Mouse (Mus musculus) E14TG2a.4 (cell line): ENCODE measurements around the gene Dcakd.

ENCODE experiments used
- CTCF ChIP-seq: conservative IDR thresholded peaks from 2 replicates; pipeline ENCODE4 v1.5.1; 2014; ENCODE audit warnings: low read length
- POU5F1 ChIP-seq: IDR thresholded peaks from 2 replicates; pipeline ENCODE4 v1.6.1; 2014; ENCODE audit warnings: low read length, borderline replicate concordance

GRCm38 (mm10) chr11:102963246-102963854, 64.8 kb downstream of the Dcakd start:
- TF ChIP-seq CTCF (no peak), POU5F1 (no peak)
